Mouse (Mus musculus) right cerebral cortex, postnatal 36 days (tissue): ENCODE results near the gene Ncoa7.

Source experiments
- DNase-seq, 2 experiments: peaks; one replicate each; pipeline ENCODE4 v3.0.0; 2022; ENCODE audit warnings: low spot score in 2 of 2, mixed read lengths in 1 of 2

The Ncoa7 gene

GRCm38 (mm10) chr10:30585691-30586090, 217.4 kb downstream of the Ncoa7 start:
- DNase-seq, result no peak
